Mouse (Mus musculus) kidney, embryonic 16.5 days (tissue): Measurements from ENCODE around the gene Pou2f3. TPM values are rescaled to one million over a fixed set of nuclear protein-coding genes. Genes with fewer than 3 reads are reported as not detected.
A peak's percentile ranks its signal among the peaks of the same experiment; 100 is the strongest.

Source experiments
- ATAC-seq: fragments of 200-750 bp; cut with Nextera tagmentation; 2 replicates; pipeline ENCODE4 v1.8.0; 2017; ENCODE audit warnings: moderate TSS enrichment; ENCODE audit not compliant: low FRiP score, low TSS enrichment
- H3K27ac ChIP-seq: fragments of 300-500 bp; sonication (generic); 2 replicates; pipeline ENCODE4 v1.5.1; 2014; ENCODE audit warnings: low read length
- H3K27me3 ChIP-seq: fragments of 300-500 bp; sonication (generic); 2 replicates; pipeline ENCODE4 v1.6.1; 2014; ENCODE audit warnings: low read length, control low read depth, mixed read lengths; ENCODE audit not compliant: insufficient read depth
- H3K36me3 ChIP-seq: fragments of 300-500 bp; sonication (generic); 2 replicates; pipeline ENCODE4 v1.6.1; 2014; ENCODE audit warnings: low read length, control low read depth, mixed read lengths; ENCODE audit not compliant: insufficient read depth
- H3K4me1 ChIP-seq: fragments of 300-500 bp; sonication (generic); 2 replicates; pipeline ENCODE4 v1.6.1; 2014; ENCODE audit warnings: low read length, control low read depth, mixed read lengths; ENCODE audit not compliant: insufficient read depth
- H3K4me2 ChIP-seq: fragments of 300-500 bp; sonication (generic); replicated peaks from 2 replicates; pipeline ENCODE4 v1.6.1; 2014; ENCODE audit warnings: low read depth, low read length
- H3K4me3 ChIP-seq: fragments of 300-500 bp; sonication (generic); 2 replicates; pipeline ENCODE4 v1.5.1; 2014; ENCODE audit warnings: mild to moderate bottlenecking, low read length
- H3K9ac ChIP-seq: fragments of 300-500 bp; sonication (generic); replicated peaks from 2 replicates; pipeline ENCODE4 v1.6.1; 2014; ENCODE audit warnings: low read length
- H3K9me3 ChIP-seq: fragments of 300-500 bp; sonication (generic); 2 replicates; pipeline ENCODE4 v1.6.1; 2016; ENCODE audit warnings: low read length, control low read depth
- WGBS: fragments of 180-500 bp; shearing (Covaris S2); extraction: QIAGEN DNeasy Blood & Tissue Kit; methylation state at CpG from one replicate; pipeline ENCODE4 v1.1.7; 2014; 5-methylcytosine and 5-hydroxymethylcytosine counted together
- polyA plus RNA-seq: library from polyadenylated mRNA; unstranded; fragments of >200 nt; fragmentation: Nextera tagmentation; extraction: Ambion mirVana; gene quantifications from 2 replicates; pipeline ENCODE4 v1.2.1, GENCODE M21; 2015

Gene Pou2f3
- polyA plus RNA-seq, 1 experiment from 2014 or later: 0.15 TPM

DNA sequence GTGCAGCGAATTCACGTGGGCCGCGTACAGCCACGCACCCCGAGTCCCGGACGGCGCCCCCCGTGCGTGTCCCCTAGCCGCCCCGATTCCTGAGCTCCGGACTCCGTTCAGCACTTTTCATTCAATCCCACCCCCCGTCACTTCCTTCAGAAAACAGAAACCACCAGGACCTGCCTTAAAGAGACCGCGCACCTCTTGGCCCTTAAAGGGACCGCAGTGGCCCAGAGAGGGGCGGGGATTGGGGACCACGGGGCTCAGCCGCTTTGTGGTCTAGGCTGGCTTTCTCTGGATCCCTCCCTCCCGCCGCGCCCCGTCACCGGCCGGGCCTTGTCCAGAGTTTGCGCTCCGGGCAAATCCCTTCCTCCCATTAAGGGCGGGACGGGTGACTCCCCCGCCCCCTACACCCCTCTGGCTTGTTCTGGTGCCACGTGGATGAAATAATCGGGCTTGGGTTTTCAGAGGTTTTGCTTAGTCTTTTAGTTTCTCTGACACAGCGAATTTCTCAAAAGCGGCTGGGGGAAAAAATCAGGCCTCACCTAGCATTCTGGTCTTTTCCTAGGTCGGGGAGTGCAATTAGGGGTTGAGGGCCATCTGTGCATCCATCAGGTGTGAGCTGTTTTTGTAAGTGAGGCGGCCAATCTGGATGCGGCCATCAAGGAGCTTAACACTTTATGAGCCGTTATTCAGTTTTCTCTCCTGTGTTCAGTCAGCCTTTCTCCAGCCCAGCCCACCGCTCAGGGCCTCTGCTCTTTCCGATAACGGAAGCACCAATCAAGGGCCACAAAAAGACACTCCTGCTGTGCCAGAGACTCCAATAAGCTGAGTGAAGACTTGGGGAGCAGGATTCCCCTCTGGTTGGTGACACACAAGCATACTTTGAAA lies 29.8 kb upstream of the Pou2f3 start, which contains the start of gene Oaf:
TSS of gene Oaf (minus strand) at position 200 of the 882 bp plus-strand sequence.
- Histone ChIP-seq H3K4me3 (peak within 1 kb of the TSS; percentile 87), H3K4me1 (peaks cover 51% of the 10 kb centered on the region), H3K9ac (peak within 1 kb of the TSS; percentile 89), H3K4me2 (peak within 1 kb of the TSS; percentile 75), H3K27me3 (no peaks in the 10 kb centered on the region), H3K27ac (peak within 1 kb of the TSS; percentile 94), H3K9me3 (no peaks in the 10 kb centered on the region), H3K36me3 (no peaks in the 10 kb centered on the region)
- WGBS: 1% methylated on average over 44 of the region's 44 CpGs
- peak; percentile 95 for ATAC-seq

DNA sequence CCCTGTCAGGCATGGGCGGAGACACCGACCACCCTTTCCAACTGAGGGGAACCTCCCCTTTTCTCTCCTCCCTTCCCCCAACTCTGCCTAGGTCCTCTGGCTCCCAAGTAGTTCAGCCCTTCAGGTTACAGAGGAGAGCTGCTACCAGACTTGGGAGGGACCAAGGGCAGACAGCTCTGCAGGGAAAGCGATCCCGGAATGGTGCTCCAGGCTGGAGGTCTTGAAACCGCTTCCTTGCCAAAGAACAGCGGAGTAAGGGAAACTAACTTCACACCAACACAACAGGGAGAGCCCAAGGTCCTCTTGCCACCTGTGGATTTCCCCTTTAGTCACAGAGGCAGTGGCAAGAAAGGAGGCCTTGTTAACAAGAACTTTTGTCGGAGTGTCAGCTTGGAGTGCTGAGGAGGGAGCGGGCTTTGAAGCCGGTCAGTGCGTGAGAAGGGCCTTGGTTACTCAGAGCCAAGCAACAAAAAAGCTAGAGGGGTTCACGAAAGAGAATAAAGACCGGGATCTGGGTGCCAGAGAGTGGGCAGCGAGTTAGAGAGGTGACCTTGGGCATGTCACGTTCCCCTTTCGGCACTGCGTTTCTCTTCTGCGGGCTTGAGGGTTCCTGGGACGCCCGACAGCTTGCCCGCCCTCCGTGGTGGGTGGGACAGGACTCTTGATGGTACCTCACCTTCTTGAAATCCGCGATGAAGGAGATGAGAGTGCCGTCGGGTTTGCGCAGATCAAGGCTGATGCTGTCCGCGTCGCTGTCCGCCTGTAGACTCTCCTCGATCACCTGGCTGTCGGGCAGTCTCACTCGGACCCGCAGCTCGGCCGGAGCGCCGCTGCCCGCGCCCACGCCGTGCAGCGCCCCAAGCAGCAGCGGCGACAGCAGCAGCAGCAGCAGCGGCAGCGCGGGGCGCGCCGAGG lies 28.7 kb upstream of the Pou2f3 start:
- Histone ChIP-seq H3K9me3 (no peaks in the 10 kb centered on the region), H3K27me3 (no peaks in the 10 kb centered on the region), H3K4me3 (peak overlapping the region; percentile 87), H3K4me2 (peak overlapping the region; percentile 75), H3K4me1 (peaks cover 60% of the 10 kb centered on the region), H3K27ac (peak overlapping the region; percentile 94), H3K36me3 (no peaks in the 10 kb centered on the region), H3K9ac (peak overlapping the region; percentile 89)
- peak; percentile 19; the same call in 1 of the 2 replicates for ATAC-seq
- WGBS: under 1% methylated on average over 39 of the region's 51 CpGs

DNA sequence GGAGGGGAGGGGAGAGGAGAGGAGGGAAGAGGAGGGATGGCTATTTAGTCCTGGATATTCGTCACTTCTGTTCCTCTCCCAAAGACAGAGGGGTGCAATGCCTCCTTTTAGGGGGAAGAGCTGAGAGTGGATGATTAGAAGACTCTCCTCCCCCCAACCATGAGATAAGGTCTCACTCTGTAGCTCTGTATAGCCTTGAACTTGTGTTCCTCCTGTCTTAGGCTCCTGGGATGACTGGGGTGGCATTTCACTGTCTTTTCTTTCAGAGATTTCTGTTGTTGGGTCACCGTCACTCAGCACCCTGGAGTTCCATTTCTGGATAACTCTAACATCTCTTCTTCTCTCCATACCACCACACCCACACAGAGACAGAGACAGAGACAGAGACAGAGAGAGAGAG lies 28.0 kb upstream of the Pou2f3 start:
- Histone ChIP-seq H3K4me1 (peaks cover 60% of the 10 kb centered on the region), H3K9me3 (no peaks in the 10 kb centered on the region), H3K27ac (no peak overlapping the region), H3K4me3 (peak overlapping the region; percentile 87), H3K4me2 (peak overlapping the region; percentile 75), H3K27me3 (no peaks in the 10 kb centered on the region), H3K36me3 (peaks cover 4% of the 10 kb centered on the region; the same call in 1 of the 2 replicates), H3K9ac (peak overlapping the region; percentile 89)
- WGBS: 50% methylated on average over 2 of the region's 2 CpGs
- ATAC-seq: no peak

DNA sequence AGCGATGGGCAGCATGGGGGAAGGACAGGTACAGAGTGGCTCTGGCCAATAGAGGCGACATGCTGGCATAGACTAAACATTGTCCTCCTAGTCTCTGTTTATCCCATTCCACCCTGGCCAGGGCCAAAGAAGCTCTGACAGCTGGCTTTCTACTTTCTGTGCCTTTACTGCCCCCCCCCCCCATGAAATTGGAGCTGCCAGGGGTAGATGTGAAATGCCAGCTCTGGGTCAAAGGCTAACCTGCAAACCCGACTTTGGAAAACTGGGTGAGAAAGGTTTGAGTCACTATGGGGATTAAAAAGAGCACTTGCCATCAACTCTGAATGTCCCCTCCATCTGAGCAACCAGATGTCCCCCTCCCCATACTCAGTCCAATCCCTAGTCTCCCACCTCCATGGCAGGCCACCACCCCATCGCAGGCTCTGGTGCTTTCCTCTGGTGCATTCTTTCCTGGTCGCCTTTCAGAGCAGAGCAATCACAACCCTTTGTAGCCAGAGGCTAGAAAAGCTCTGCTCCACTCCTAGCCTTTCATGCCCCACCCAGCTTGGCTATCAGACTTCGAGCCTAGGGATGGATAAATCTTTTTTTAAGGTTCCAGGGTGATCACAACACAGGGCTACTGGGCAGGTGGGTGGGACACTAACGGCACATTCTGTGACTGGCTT lies 27.1 kb upstream of the Pou2f3 start:
- Histone ChIP-seq H3K4me3 (peak overlapping the region; percentile 87), H3K9ac (no peak overlapping the region), H3K27ac (no peak overlapping the region), H3K36me3 (peaks cover 4% of the 10 kb centered on the region; the same call in 1 of the 2 replicates), H3K27me3 (no peaks in the 10 kb centered on the region), H3K4me2 (peak overlapping the region; percentile 75), H3K4me1 (peaks cover 69% of the 10 kb centered on the region), H3K9me3 (no peaks in the 10 kb centered on the region)
- ATAC-seq: no peak
- 35% methylated on average over 7 of the region's 7 CpGs for WGBS

DNA sequence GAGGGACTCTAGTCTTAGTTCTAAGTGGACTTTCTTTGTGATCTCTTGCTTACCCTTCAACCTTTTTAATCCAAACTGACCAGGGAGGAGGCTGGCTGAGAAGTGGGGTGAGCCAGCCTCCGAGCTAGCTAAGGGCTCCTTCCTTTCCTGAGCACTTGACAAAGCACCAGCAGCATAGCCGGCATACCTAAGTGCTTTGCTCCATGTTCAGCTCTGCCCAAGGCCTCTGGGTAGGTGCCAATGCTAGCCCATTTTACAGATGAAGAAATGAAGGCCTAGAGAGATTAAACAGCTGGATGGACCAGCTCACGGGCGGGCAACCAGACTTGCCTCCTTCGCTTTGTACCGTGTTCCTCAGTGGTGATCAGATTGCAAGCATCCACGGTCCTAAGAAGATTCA lies 26.4 kb upstream of the Pou2f3 start:
- no peak overlapping the region for H3K4me3 ChIP-seq
- no peak overlapping the region for H3K9ac ChIP-seq
- WGBS: 79% methylated on average over 7 of the region's 7 CpGs
- no peak overlapping the region for H3K27ac ChIP-seq
- no peaks in the 10 kb centered on the region for H3K27me3 ChIP-seq
- no peak overlapping the region for H3K4me2 ChIP-seq
- H3K9me3 ChIP-seq: no peaks in the 10 kb centered on the region
- peaks cover 4% of the 10 kb centered on the region; the same call in 1 of the 2 replicates for H3K36me3 ChIP-seq
- peaks cover 75% of the 10 kb centered on the region for H3K4me1 ChIP-seq
- ATAC-seq: no peak

DNA sequence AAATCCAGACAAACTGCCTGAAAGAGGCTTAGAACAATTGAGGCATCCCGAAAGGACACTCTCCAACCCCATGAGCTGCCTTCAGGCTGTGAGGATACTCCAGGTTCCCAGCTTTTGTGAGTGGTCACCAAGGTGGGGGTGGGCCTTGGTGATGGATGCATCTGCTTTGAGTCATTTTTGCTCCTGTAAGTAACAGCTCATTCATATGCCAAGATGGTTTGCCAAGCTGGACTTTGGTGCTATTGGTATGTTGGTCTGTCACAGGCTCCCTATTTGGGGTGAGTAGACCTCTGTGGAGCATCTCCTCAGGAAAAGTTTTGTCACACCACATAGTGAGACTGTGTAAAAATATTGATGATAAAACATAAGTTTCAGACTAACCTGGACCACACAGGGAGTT lies 25.9 kb upstream of the Pou2f3 start:
- H3K4me3 ChIP-seq: no peak overlapping the region
- 81% methylated on average over 1 of the region's 1 CpGs for WGBS
- H3K36me3 ChIP-seq: peaks cover 4% of the 10 kb centered on the region; the same call in 1 of the 2 replicates
- peaks cover 80% of the 10 kb centered on the region for H3K4me1 ChIP-seq
- no peak overlapping the region for H3K4me2 ChIP-seq
- no peak for ATAC-seq
- no peaks in the 10 kb centered on the region for H3K9me3 ChIP-seq
- peak overlapping the region; percentile 17; the same call in 1 of the 2 replicates for H3K27ac ChIP-seq
- H3K9ac ChIP-seq: no peak overlapping the region
- no peaks in the 10 kb centered on the region for H3K27me3 ChIP-seq

DNA sequence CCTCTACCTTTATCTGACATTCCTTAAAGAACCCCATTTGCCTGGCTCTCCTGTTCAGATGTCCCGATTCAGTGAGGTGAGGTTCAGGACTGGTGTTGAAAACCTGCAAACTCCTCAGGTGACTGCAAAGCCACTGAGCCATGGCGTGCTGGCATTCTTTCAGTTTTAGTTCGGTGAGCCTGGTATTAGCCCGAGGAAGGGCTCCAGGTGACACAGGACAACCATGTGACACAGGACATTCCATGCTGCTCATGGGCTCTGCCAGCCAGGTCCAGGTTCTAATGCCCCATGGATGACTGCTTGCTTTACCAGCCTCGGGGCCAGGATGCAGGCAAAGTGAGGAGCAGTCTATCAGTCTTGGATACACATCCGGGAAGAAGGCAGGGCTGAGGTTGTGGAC lies 25.2 kb upstream of the Pou2f3 start:
- Histone ChIP-seq H3K4me2 (no peak overlapping the region), H3K36me3 (peaks cover 4% of the 10 kb centered on the region; the same call in 1 of the 2 replicates), H3K9ac (no peak overlapping the region), H3K4me3 (no peak overlapping the region), H3K27ac (peak overlapping the region; percentile 17; the same call in 1 of the 2 replicates), H3K9me3 (no peaks in the 10 kb centered on the region), H3K4me1 (peaks cover 84% of the 10 kb centered on the region), H3K27me3 (no peaks in the 10 kb centered on the region)
- no peak for ATAC-seq
- WGBS: 61% methylated on average over 6 of the region's 6 CpGs

DNA sequence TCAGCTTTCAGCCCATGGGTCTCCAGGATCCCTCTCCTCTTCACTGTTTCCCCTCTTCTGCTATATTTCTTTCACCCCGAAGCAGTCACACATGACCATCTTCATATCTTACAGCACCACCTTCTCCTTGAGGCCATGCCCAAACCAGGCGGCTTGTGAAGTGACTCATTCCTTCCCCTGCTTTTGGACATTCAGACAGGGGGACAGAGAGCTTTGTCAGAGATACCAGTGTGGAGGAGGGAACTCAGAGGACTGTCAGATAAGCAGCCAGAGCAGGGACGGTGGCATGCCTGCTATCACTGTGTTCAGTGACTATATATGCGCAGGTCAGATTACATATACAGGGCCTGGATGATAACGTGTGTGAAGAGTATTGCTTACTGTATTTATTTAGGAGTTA lies 24.3 kb upstream of the Pou2f3 start:
- no peaks in the 10 kb centered on the region for H3K9me3 ChIP-seq
- no peaks in the 10 kb centered on the region for H3K27me3 ChIP-seq
- no peak overlapping the region for H3K4me3 ChIP-seq
- H3K4me2 ChIP-seq: no peak overlapping the region
- peaks cover 4% of the 10 kb centered on the region; the same call in 1 of the 2 replicates for H3K36me3 ChIP-seq
- H3K9ac ChIP-seq: 0 out of 2 replicates have a peak overlapping the region, but pooled peaks have one; percentile 31
- 65% methylated on average over 5 of the region's 5 CpGs for WGBS
- H3K27ac ChIP-seq: no peak overlapping the region
- no peak for ATAC-seq
- H3K4me1 ChIP-seq: peaks cover 88% of the 10 kb centered on the region

DNA sequence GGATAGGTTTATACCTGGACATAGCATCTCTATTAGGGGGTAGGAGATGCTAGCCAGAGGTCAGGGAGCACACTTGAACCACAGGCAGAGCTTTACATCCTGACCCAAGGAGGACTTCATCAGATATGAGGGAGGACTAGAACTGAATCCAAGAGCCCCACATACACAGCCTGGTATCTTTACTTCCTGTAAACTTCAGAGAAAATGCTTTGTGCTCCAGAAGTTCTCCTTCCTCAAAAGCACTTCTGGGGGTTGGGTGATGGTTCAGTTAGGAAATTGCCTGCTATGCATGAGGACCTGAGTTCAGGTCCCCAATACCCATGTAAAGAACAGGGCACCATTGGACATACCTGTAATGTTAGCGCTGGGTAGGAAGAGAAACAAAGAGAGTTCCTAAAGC lies 23.3 kb upstream of the Pou2f3 start:
- H3K4me1 ChIP-seq: peaks cover 83% of the 10 kb centered on the region
- H3K36me3 ChIP-seq: peaks cover 4% of the 10 kb centered on the region; the same call in 1 of the 2 replicates
- H3K4me2 ChIP-seq: no peak overlapping the region
- WGBS: 97% methylated on average over 1 of the region's 1 CpGs
- no peak overlapping the region for H3K27ac ChIP-seq
- H3K9ac ChIP-seq: no peak overlapping the region
- H3K4me3 ChIP-seq: no peak overlapping the region
- H3K27me3 ChIP-seq: no peaks in the 10 kb centered on the region
- H3K9me3 ChIP-seq: no peaks in the 10 kb centered on the region
- no peak for ATAC-seq
